ENCODE assay signal across 10 mouse cellular contexts in the genomic region with DNA sequence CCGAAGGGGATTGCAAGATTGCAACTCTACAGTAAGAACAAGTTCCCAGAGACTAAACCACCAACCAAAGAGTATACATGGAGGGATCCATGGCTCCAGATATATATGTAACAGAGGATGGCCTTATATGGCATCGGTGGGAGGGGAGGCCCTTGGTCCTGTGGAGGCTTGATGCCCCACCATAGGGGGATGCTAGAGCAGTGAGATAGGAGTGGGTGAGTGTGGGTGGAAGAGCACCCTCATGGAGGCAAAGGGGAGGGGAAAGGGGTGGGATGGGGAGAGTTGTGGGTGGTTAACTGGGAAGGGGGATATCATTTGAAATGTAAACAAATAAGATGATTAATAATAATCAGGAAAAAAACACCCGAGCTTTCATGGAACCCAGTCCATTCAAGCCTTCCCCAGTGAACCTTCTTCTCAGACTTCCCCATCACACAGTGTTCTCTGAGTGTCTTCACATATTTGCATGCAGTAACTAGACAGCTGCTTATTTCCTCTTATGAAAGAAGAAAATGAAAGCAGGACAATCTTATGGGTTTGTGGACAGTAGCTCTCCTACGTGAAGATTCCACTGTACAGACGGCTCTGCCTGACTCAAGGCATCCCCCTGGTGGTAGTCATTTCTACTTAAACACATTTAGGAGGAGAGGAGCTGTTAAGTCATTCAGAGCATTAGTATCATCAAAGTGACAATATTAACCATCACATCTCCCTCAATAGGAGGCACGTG.
DNase-seq lines count a peak whose midpoint lies in the region; ATAC-seq and TF ChIP-seq lines count a peak whose summit lies in the region.
"Had no signal": no experiment of that assay in that cellular context is flagged by ENCODE, and none has a peak within 500 bp of the region (broad histone marks: within the 10 kb centered on the region; RNA-seq: fewer than 3 reads in every experiment).

No protein-coding gene starts in this region.

- peak; percentile 76 for DNase-seq in layer of hippocampus, adult 11-12 months (ENCODE audit: low spot score)
- no peak for DNase-seq in layer of hippocampus, adult 8-10 months (ENCODE audit: low spot score in 2 of 2)
- DNase-seq in Muller cell, postnatal 12 days (ENCODE audit: inconsistent ontology term) = peak; percentile 72
- no peak for DNase-seq in liver, embryonic 11.5 days (ENCODE audit: low spot score)
- DNase-seq in naive thymus-derived CD4-positive, alpha-beta T cell, adult 2 months (ENCODE audit: low read depth) = peak; percentile 90
- DNase-seq in ovary, adult 18-20 months (ENCODE audit: low spot score) = no peak

- no peak overlapping the region for H3K9ac ChIP-seq in hindbrain, embryonic 13.5 days
- H3K9ac ChIP-seq in liver, embryonic 11.5 days (ENCODE audit: low read depth, low read length) = no peak overlapping the region
- H3K9ac ChIP-seq: embryonic facial prominence, embryonic 12.5 days had no signal

- 62% methylated on average over 6 of the region's 6 CpGs for WGBS in hindbrain, embryonic 13.5 days
- 59% methylated on average over 6 of the region's 6 CpGs for WGBS in liver, embryonic 11.5 days

- ATAC-seq in hindbrain, embryonic 13.5 days (ENCODE audit: low FRiP score) = peak; percentile 73
- ATAC-seq in liver, embryonic 11.5 days (replicated peaks; ENCODE audit: low FRiP score) = 0 out of 2 replicates have a peak, but pooled peaks have one; percentile 45

- H3K4me1 ChIP-seq in cortical plate, adult 2 months (ENCODE audit: control insufficient read depth, insufficient read depth, low read length) = peaks cover 11% of the 10 kb centered on the region
- H3K4me1 ChIP-seq in hindbrain, embryonic 13.5 days (replicated peaks) = peaks cover 27% of the 10 kb centered on the region
- no peaks in the 10 kb centered on the region; the same call in 1 of the 2 replicates for H3K4me1 ChIP-seq in liver, embryonic 11.5 days (replicated peaks; ENCODE audit: control insufficient read depth, insufficient read depth, low read length)
- H3K4me1 ChIP-seq: embryonic facial prominence, embryonic 12.5 days had no signal

- no peaks in the 10 kb centered on the region for H3K9me3 ChIP-seq in hindbrain, embryonic 13.5 days
- H3K9me3 ChIP-seq in liver, embryonic 11.5 days (ENCODE audit: control insufficient read depth, low read length) = no peaks in the 10 kb centered on the region
- H3K9me3 ChIP-seq: embryonic facial prominence, embryonic 12.5 days had no signal

- peak; percentile 87 for TF ChIP-seq CTCF in cortical plate, adult 2 months (IDR thresholded peaks at IDR 0.05; ENCODE audit: extremely low read depth, insufficient read depth, low read length)

- H3K27ac ChIP-seq in cortical plate, adult 2 months (ENCODE audit: insufficient read depth, low read length) = no peak overlapping the region
- H3K27ac ChIP-seq in hindbrain, embryonic 13.5 days = no peak overlapping the region
- no peak overlapping the region for H3K27ac ChIP-seq in liver, embryonic 11.5 days (ENCODE audit: low read depth, low read length)
- H3K27ac ChIP-seq: embryonic facial prominence, embryonic 12.5 days; macrophage had no signal

- no peaks in the 10 kb centered on the region for H3K27me3 ChIP-seq in hindbrain, embryonic 13.5 days
- H3K27me3 ChIP-seq in liver, embryonic 11.5 days (replicated peaks; ENCODE audit: control insufficient read depth, insufficient read depth, low read length) = no peaks in the 10 kb centered on the region
- H3K27me3 ChIP-seq: embryonic facial prominence, embryonic 12.5 days had no signal

- H3K36me3 ChIP-seq in hindbrain, embryonic 13.5 days = no peaks in the 10 kb centered on the region
- H3K36me3 ChIP-seq in liver, embryonic 11.5 days (ENCODE audit: control insufficient read depth, insufficient read depth, low read length) = no peaks in the 10 kb centered on the region
- H3K36me3 ChIP-seq: embryonic facial prominence, embryonic 12.5 days had no signal

- no peak overlapping the region for H3K4me3 ChIP-seq in cortical plate, adult 2 months (ENCODE audit: insufficient read depth, low read length)
- no peak overlapping the region for H3K4me3 ChIP-seq in hindbrain, embryonic 13.5 days
- H3K4me3 ChIP-seq in liver, embryonic 11.5 days (ENCODE audit: low read depth, low read length) = no peak overlapping the region
- H3K4me3 ChIP-seq: embryonic facial prominence, embryonic 12.5 days had no signal

- no peak for TF ChIP-seq POLR2A in cortical plate, adult 2 months (IDR thresholded peaks at IDR 0.05; ENCODE audit: extremely low read depth, insufficient read depth, low read length)

- H3K4me2 ChIP-seq in hindbrain, embryonic 13.5 days = no peak overlapping the region
- H3K4me2 ChIP-seq in liver, embryonic 11.5 days = peak overlapping the region; percentile 2; the same call in 1 of the 2 replicates
- H3K4me2 ChIP-seq: embryonic facial prominence, embryonic 12.5 days had no signal

Comparison
In these comparisons a context has a peak if more than half of its experiments do, and no peak if none do; other contexts are left out.
1. DNase-seq: peak in layer of hippocampus, adult 11-12 months (single experiment), Muller cell, postnatal 12 days (single experiment) and naive thymus-derived CD4-positive, alpha-beta T cell, adult 2 months (single experiment); none in layer of hippocampus, adult 8-10 months (0 of 2), liver, embryonic 11.5 days (single experiment) and ovary, adult 18-20 months (single experiment).